Mouse (Mus musculus) embryonic facial prominence, embryonic 15.5 days (tissue): ENCODE measurements around the gene Henmt1. TPM values are rescaled to one million over a fixed set of nuclear protein-coding genes. Genes with fewer than 3 reads are reported as not detected.

Experiments
- ATAC-seq: fragments of 200-750 bp; cut with Nextera tagmentation; 2 replicates; pipeline ENCODE4 v1.8.0; 2017; ENCODE audit warnings: low read depth, moderate TSS enrichment; ENCODE audit not compliant: insufficient number of reproducible peaks, low FRiP score, low TSS enrichment
- H3K27ac ChIP-seq: fragments of 300-500 bp; sonication (generic); replicated peaks from 2 replicates; pipeline ENCODE4 v1.5.1; 2015; ENCODE audit warnings: mild to moderate bottlenecking, inconsistent platforms
- H3K27me3 ChIP-seq: fragments of 300-500 bp; sonication (generic); 2 replicates; pipeline ENCODE4 v1.6.1; 2015; ENCODE audit warnings: inconsistent platforms
- H3K36me3 ChIP-seq: fragments of 300-500 bp; sonication (generic); 2 replicates; pipeline ENCODE4 v1.6.1; 2015; ENCODE audit warnings: mild to moderate bottlenecking, inconsistent platforms
- H3K4me1 ChIP-seq: fragments of 300-500 bp; sonication (generic); 2 replicates; pipeline ENCODE4 v1.6.1; 2015; ENCODE audit warnings: inconsistent platforms
- H3K4me2 ChIP-seq: fragments of 300-500 bp; sonication (generic); replicated peaks from 2 replicates; pipeline ENCODE4 v1.6.1; 2015; ENCODE audit warnings: mild to moderate bottlenecking, inconsistent platforms
- H3K4me3 ChIP-seq: fragments of 300-500 bp; sonication (generic); replicated peaks from 2 replicates; pipeline ENCODE4 v1.5.1; 2015; ENCODE audit warnings: mild to moderate bottlenecking, inconsistent platforms
- H3K9ac ChIP-seq: fragments of 300-500 bp; sonication (generic); 2 replicates; pipeline ENCODE4 v1.6.1; 2015; ENCODE audit warnings: inconsistent platforms
- H3K9me3 ChIP-seq: fragments of 300-500 bp; sonication (generic); replicated peaks from 2 replicates; pipeline ENCODE4 v1.6.1; 2016; ENCODE audit warnings: inconsistent platforms
- WGBS: fragments of 180-500 bp; shearing (Covaris S2); methylation state at CpG from one replicate; pipeline ENCODE4 v1.1.7; 2015; 5-methylcytosine and 5-hydroxymethylcytosine counted together
- polyA plus RNA-seq: library from polyadenylated mRNA; unstranded; fragments of >200 nt; fragmentation: Nextera tagmentation; extraction: Ambion mirVana; gene quantifications from 2 replicates; pipeline ENCODE4 v1.2.1, GENCODE M21; 2015

The Henmt1 gene
- polyA plus RNA-seq, 1 experiment from 2014 or later = 0.80 TPM

DNA sequence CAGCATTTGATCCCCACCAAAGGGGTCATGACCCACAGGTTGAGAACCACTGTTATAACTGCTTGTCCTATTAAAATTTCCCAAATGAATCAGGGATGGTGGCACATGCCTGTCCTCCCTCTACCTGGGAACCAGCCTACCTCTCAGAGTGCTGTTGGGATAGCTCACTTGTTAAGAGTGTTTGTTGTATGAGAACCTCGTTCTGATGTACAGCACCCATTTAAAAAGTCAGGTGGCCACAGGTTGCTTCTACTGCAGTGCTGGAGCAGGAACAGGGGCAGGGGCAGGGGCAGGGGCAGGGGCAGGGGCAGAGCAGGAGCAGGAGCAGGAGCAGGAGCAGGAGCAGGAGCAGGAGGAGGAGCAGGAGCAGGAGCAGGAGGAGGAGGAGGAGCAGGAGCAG is 59.5 kb downstream of the Henmt1 start:
- no peak for ATAC-seq
- 84% methylated on average over 1 of the region's 1 CpGs for WGBS
- H3K4me1 ChIP-seq = no peaks in the 10 kb centered on the region
- H3K4me3 ChIP-seq = no peak overlapping the region
- H3K4me2 ChIP-seq = no peak overlapping the region
- no peaks in the 10 kb centered on the region for H3K27me3 ChIP-seq
- no peak overlapping the region for H3K9ac ChIP-seq
- H3K36me3 ChIP-seq = peaks cover 14% of the 10 kb centered on the region; the same call in 1 of the 2 replicates
- H3K9me3 ChIP-seq = no peaks in the 10 kb centered on the region
- H3K27ac ChIP-seq = no peak overlapping the region

DNA sequence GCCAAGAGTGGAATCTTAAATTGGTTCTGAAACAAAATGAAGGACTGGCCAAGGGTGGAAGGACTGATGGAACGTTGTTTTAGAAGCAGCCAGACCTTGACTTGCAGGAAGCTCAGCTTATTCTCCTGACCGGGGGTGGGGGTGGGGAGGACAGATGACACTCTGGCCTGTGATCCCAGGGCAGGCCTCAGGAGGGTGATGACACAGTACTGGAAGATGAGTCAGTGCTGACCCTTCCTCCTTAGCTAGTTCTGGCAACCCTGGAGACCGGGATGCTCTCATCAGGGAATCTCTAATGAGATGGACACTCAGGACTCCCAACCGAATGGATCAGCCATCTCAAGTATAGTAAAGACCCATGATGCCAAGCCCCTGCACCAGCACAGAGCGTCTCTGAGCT is 66.1 kb downstream of the Henmt1 start:
- no peak overlapping the region for H3K4me3 ChIP-seq
- no peak overlapping the region for H3K4me2 ChIP-seq
- H3K36me3 ChIP-seq = peaks cover 9% of the 10 kb centered on the region; the same call in 1 of the 2 replicates
- H3K4me1 ChIP-seq = 0 out of 2 replicates have a peak, but pooled peaks cover 4% of the 10 kb centered on the region
- no peaks in the 10 kb centered on the region for H3K27me3 ChIP-seq
- H3K9me3 ChIP-seq = no peaks in the 10 kb centered on the region
- ATAC-seq = no peak
- no peak overlapping the region for H3K27ac ChIP-seq
- 78% methylated on average over 5 of the region's 5 CpGs for WGBS
- H3K9ac ChIP-seq = no peak overlapping the region

DNA sequence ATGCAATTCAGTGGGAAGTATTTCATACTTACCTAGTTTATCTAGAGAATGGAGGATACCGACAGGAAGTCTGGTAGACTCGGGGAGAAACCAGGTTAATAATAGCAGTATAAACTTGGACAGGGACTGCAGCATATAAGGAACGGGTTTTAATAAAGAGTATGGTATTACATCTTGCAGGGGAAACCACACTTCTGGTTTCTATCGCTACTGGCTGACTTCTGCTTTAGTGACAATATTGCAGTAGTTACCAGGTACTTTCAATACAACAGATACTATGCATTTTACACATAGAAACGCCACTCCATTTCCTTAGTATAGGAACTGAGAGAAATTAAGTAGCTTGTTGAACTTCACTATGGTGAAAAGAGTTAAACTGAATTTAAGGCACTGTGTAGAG is 68.5 kb downstream of the Henmt1 start:
- H3K4me1 ChIP-seq = 0 out of 2 replicates have a peak, but pooled peaks cover 8% of the 10 kb centered on the region
- WGBS = 80% methylated on average over 5 of the region's 5 CpGs
- H3K36me3 ChIP-seq = no peaks in the 10 kb centered on the region
- no peak overlapping the region for H3K27ac ChIP-seq
- no peaks in the 10 kb centered on the region for H3K9me3 ChIP-seq
- no peak overlapping the region for H3K4me3 ChIP-seq
- no peak overlapping the region for H3K9ac ChIP-seq
- H3K27me3 ChIP-seq = no peaks in the 10 kb centered on the region
- no peak for ATAC-seq
- H3K4me2 ChIP-seq = no peak overlapping the region

Other genes starting within 250 kb of the Henmt1 start
- 68.1 and 75.8 TPM in 2 replicates for gene Gpsm2, start 217.6 kb upstream of the Henmt1 start, polyA plus RNA-seq
- 1.2 and 1.6 TPM in 2 replicates for gene Aknad1, start 200.2 kb upstream of the Henmt1 start, polyA plus RNA-seq
- 42.1 and 44.0 TPM in 2 replicates for gene Stxbp3, start 99.3 kb upstream of the Henmt1 start, polyA plus RNA-seq
- gene Fndc7, start 49.9 kb upstream of the Henmt1 start, polyA plus RNA-seq = 0.70 and 0.94 TPM in 2 replicates
- gene Prpf38b, start 28.1 kb upstream of the Henmt1 start, polyA plus RNA-seq = 78.5 and 85.1 TPM in 2 replicates
- 0.67 and 0.80 TPM in 2 replicates for gene Gm9857, start 572 bp downstream of the Henmt1 start, polyA plus RNA-seq
- 10.7 and 12.9 TPM in 2 replicates for gene Fam102b, start 87.7 kb downstream of the Henmt1 start, polyA plus RNA-seq
- not detected in 2 replicates for gene Slc25a54, start 140.6 kb downstream of the Henmt1 start, polyA plus RNA-seq
- gene Slc25a24, start 183.3 kb downstream of the Henmt1 start, polyA plus RNA-seq = 46.9 and 49.5 TPM in 2 replicates